In genomic region chr2:30166677-30167076, GRCm38 (mm10) we compare ENCODE assay signal across 17 mouse cellular contexts. TPM values are rescaled to one million over a fixed set of nuclear protein-coding genes. Genes with fewer than 3 reads are reported as not detected.
DNase-seq lines count a peak whose midpoint lies in the region; ATAC-seq and TF ChIP-seq lines count a peak whose summit lies in the region.
"Had no signal": no experiment of that assay in that cellular context is flagged by ENCODE, and none has a peak within 500 bp of the region (broad histone marks: within the 10 kb centered on the region; RNA-seq: fewer than 3 reads in every experiment).

No protein-coding gene starts in this region.

- no peak; the same call in none of the 2 replicates for TF ChIP-seq RAD21 in CH12.LX (IDR thresholded peaks at IDR 0.05; ENCODE audit: low read depth, low read length)

- TF ChIP-seq EP300 in CH12.LX (IDR thresholded peaks at IDR 0.05; ENCODE audit: low read length) = no peak

- ATAC-seq in kidney, postnatal 0 days (replicated peaks; ENCODE audit: low FRiP score, low read depth) = no peak
- no peak for ATAC-seq in forebrain, embryonic 11.5 days (replicated peaks; ENCODE audit: low FRiP score)
- ATAC-seq: forebrain, embryonic 13.5 days; midbrain, embryonic 13.5 days had no signal

- no peak overlapping the region for H3K4me3 ChIP-seq in kidney, postnatal 0 days (replicated peaks; ENCODE audit: low read depth, low read length)
- H3K4me3 ChIP-seq in kidney, adult 2 months (ENCODE audit: insufficient read depth, low read depth, low read length) = no peak overlapping the region
- H3K4me3 ChIP-seq in CH12.LX (replicated peaks in 1 of 3; ENCODE audit: low read depth in 2 of 3, low read length in 2 of 3, poor library complexity in 1 of 3) = no peak overlapping the region
- H3K4me3 ChIP-seq in forebrain, embryonic 11.5 days (ENCODE audit: low read depth, low read length) = no peak overlapping the region
- H3K4me3 ChIP-seq: embryonic facial prominence, embryonic 12.5 days; forebrain, embryonic 13.5 days; limb, embryonic 10.5 days; lung, embryonic 15.5 days; midbrain, embryonic 13.5 days; neural tube, embryonic 13.5 days had no signal

- no peaks in the 10 kb centered on the region for H3K79me2 ChIP-seq in CH12.LX (replicated peaks; ENCODE audit: control insufficient read depth, extremely low read depth, insufficient read depth, poor library complexity, severe bottlenecking)

- 63% methylated on average over 4 of the region's 4 CpGs for WGBS in kidney, postnatal 0 days
- WGBS in kidney, adult 2 months = 57% methylated on average over 4 of the region's 4 CpGs
- 61% methylated on average over 4 of the region's 4 CpGs for WGBS in forebrain, embryonic 11.5 days

- TF ChIP-seq POLR2A in kidney, adult 2 months (IDR thresholded peaks at IDR 0.05; ENCODE audit: low read depth, low read length) = no peak
- TF ChIP-seq POLR2A in CH12.LX (IDR thresholded peaks at IDR 0.05; ENCODE audit: low read depth, low read length) = no peak
- TF ChIP-seq POLR2A in brain, embryonic 14.5 days (IDR thresholded peaks at IDR 0.05; ENCODE audit: borderline replicate concordance, extremely low read depth, insufficient read depth, insufficient read length, poor library complexity, severe bottlenecking) = no peak

- H3K9ac ChIP-seq in kidney, postnatal 0 days (ENCODE audit: low read depth, low read length) = no peak overlapping the region
- no peak overlapping the region for H3K9ac ChIP-seq in CH12.LX (ENCODE audit: insufficient read depth, low read depth)
- H3K9ac ChIP-seq in forebrain, embryonic 11.5 days (ENCODE audit: low read length) = no peak overlapping the region
- H3K9ac ChIP-seq: embryonic facial prominence, embryonic 12.5 days; forebrain, embryonic 13.5 days; lung, embryonic 15.5 days; midbrain, embryonic 13.5 days; neural tube, embryonic 13.5 days had no signal

- dilution Hi-C loops in CH12.LX (cut with MboI; ENCODE audit: extremely low pct_ligation_motif_present, extremely low pct_unique_long_range_greater_than_20kb, low sequenced_read_pairs) = no loop called here

- no peak for DNase-seq in kidney, postnatal 0 days (ENCODE audit: low spot score)
- no peak for DNase-seq in kidney, adult 2 months
- DNase-seq in 416B (ENCODE audit: low read depth) (peak; percentile 35), CH12.LX (ENCODE audit: extremely low read depth) (peak; percentile 20)
- no peak for DNase-seq in brain, embryonic 14.5 days (ENCODE audit: low read depth)
- DNase-seq in urinary bladder, adult 2 months (ENCODE audit: low spot score) = no peak
- DNase-seq in kidney, postnatal 4 days = no peak
- DNase-seq in forebrain, embryonic 11.5 days (ENCODE audit: low spot score) = no peak
- DNase-seq: cerebellum, adult 9-10 months; gastrocnemius, postnatal 14 days; layer of hippocampus, adult 9-11 months had no signal

- no peak overlapping the region for H3K27ac ChIP-seq in kidney, postnatal 0 days
- no peak overlapping the region for H3K27ac ChIP-seq in kidney, adult 2 months (ENCODE audit: insufficient read depth, low read depth, low read length)
- no peak overlapping the region for H3K27ac ChIP-seq in CH12.LX (ENCODE audit: insufficient read depth, low read depth)
- no peak overlapping the region for H3K27ac ChIP-seq in forebrain, embryonic 11.5 days (ENCODE audit: low read depth, low read length)
- H3K27ac ChIP-seq: embryonic facial prominence, embryonic 12.5 days; forebrain, embryonic 13.5 days; limb, embryonic 10.5 days; lung, embryonic 15.5 days; midbrain, embryonic 13.5 days; neural tube, embryonic 13.5 days had no signal

- no peaks in the 10 kb centered on the region for H3K27me3 ChIP-seq in kidney, postnatal 0 days (ENCODE audit: insufficient read depth, low read length)
- no peaks in the 10 kb centered on the region for H3K27me3 ChIP-seq in kidney, adult 2 months (replicated peaks; ENCODE audit: control insufficient read depth, insufficient read depth, low read length)
- no peaks in the 10 kb centered on the region for H3K27me3 ChIP-seq in CH12.LX (replicated peaks)
- H3K27me3 ChIP-seq in forebrain, embryonic 11.5 days (ENCODE audit: control insufficient read depth, insufficient read depth, low read length) = no peaks in the 10 kb centered on the region
- H3K27me3 ChIP-seq: embryonic facial prominence, embryonic 12.5 days; forebrain, embryonic 13.5 days; lung, embryonic 15.5 days; midbrain, embryonic 13.5 days; neural tube, embryonic 13.5 days had no signal

- H3K36me3 ChIP-seq in kidney, postnatal 0 days (ENCODE audit: insufficient read depth, low read length) = no peaks in the 10 kb centered on the region
- no peaks in the 10 kb centered on the region for H3K36me3 ChIP-seq in kidney, adult 2 months (ENCODE audit: control insufficient read depth, insufficient read depth, low read length)
- H3K36me3 ChIP-seq in CH12.LX (replicated peaks in 1 of 2; ENCODE audit: control insufficient read depth in 1 of 2, insufficient read depth in 1 of 2, low read length in 1 of 2) = peaks cover 4 to 9% of the 10 kb centered on the region in 2 experiments
- no peaks in the 10 kb centered on the region for H3K36me3 ChIP-seq in forebrain, embryonic 11.5 days (ENCODE audit: control insufficient read depth, insufficient read depth, low read length)
- H3K36me3 ChIP-seq: embryonic facial prominence, embryonic 12.5 days; limb, embryonic 10.5 days; lung, embryonic 15.5 days; midbrain, embryonic 13.5 days; neural tube, embryonic 13.5 days had no signal

- no peaks in the 10 kb centered on the region for H3K9me3 ChIP-seq in kidney, postnatal 0 days (replicated peaks; ENCODE audit: low read length)
- peaks cover 23% of the 10 kb centered on the region for H3K9me3 ChIP-seq in CH12.LX (replicated peaks; ENCODE audit: low read length)
- H3K9me3 ChIP-seq in forebrain, embryonic 11.5 days (ENCODE audit: control insufficient read depth, low read length) = peaks cover 8% of the 10 kb centered on the region

- no peak overlapping the region for H3K4me2 ChIP-seq in kidney, postnatal 0 days (ENCODE audit: low read length)
- H3K4me2 ChIP-seq in CH12.LX (ENCODE audit: insufficient read depth, low read depth, poor library complexity, severe bottlenecking) = no peak overlapping the region
- H3K4me2 ChIP-seq in forebrain, embryonic 11.5 days (ENCODE audit: low read depth, low read length, severe bottlenecking) = no peak overlapping the region
- H3K4me2 ChIP-seq: embryonic facial prominence, embryonic 12.5 days; forebrain, embryonic 13.5 days; lung, embryonic 15.5 days; midbrain, embryonic 13.5 days; neural tube, embryonic 13.5 days had no signal

- no peaks in the 10 kb centered on the region; the same call in 1 of the 2 replicates for H3K4me1 ChIP-seq in kidney, postnatal 0 days (replicated peaks; ENCODE audit: insufficient read depth, low read length)
- H3K4me1 ChIP-seq in kidney, adult 2 months (ENCODE audit: control insufficient read depth, insufficient read depth, low read length) = no peaks in the 10 kb centered on the region
- H3K4me1 ChIP-seq in CH12.LX (ENCODE audit: control insufficient read depth in 1 of 2, insufficient read depth in 2 of 2) = no peaks in the 10 kb centered on the region
- H3K4me1 ChIP-seq in forebrain, embryonic 11.5 days (replicated peaks; ENCODE audit: control insufficient read depth, insufficient read depth, low read length) = no peaks in the 10 kb centered on the region
- H3K4me1 ChIP-seq: embryonic facial prominence, embryonic 12.5 days; lung, embryonic 15.5 days; neural tube, embryonic 13.5 days had no signal

- in situ Hi-C loops in CH12.LX (cut with MboI; ENCODE audit: low pct_ligation_motif_present, low pct_unique_long_range_greater_than_20kb, low sequenced_read_pairs) = loop anchor here (10.0 kb wide), 1 partner anchor 122 kb away; the partner anchor contains the start of gene Wdr34

- TF ChIP-seq CTCF in kidney, postnatal 0 days (IDR thresholded peaks at IDR 0.05; ENCODE audit: low read depth) = peak; percentile 50
- TF ChIP-seq CTCF in kidney, adult 2 months (conservative IDR thresholded peaks at IDR 0.05; ENCODE audit: insufficient read depth, insufficient read length, low read depth, low read length) = no peak
- peak; percentile 40 to 49; a peak in 3 of 4 replicates for TF ChIP-seq CTCF in CH12.LX (conservative IDR thresholded peaks at IDR 0.05 in 1 of 2, IDR thresholded peaks at IDR 0.05 in 1 of 2; ENCODE audit: low read depth in 2 of 2, low read length in 2 of 2)
- peak; percentile 19; the same call in 1 of the 2 replicates for TF ChIP-seq CTCF in brain, embryonic 14.5 days (IDR thresholded peaks at IDR 0.05; ENCODE audit: borderline replicate concordance, extremely low read depth, insufficient read depth, insufficient read length)

RNA-seq across cellular contexts. Expression of gene Endog, which starts 4.6 kb away (rescaled TPM):
- polyA plus RNA-seq in kidney, postnatal 0 days (2015; fragmentation: Nextera tagmentation; extraction: Ambion mirVana) = 53.5 and 58.2 TPM in 2 replicates
- 78.0 and 98.0 TPM in 2 replicates for polyA plus RNA-seq in kidney, adult 2 months (2012; rRNA removed)
- total RNA-seq in CH12.LX (2012; rRNA removed) = 9.2 and 9.7 TPM in 2 replicates
- total RNA-seq in CH12.LX (2014; rRNA removed) = 0.23 TPM in 1 of 2 replicates, not detected in the other
- not detected in 2 replicates for polyA plus RNA-seq in CH12.LX (2012; ENCODE audit: insufficient read length, low read depth)
- 19.1 and 19.2 TPM in 2 replicates for polyA plus RNA-seq in brain, embryonic 14.5 days (2012; rRNA removed)
- 26.0 and 26.4 TPM in 2 replicates for polyA plus RNA-seq in urinary bladder, adult 2 months (2012; rRNA removed)
- polyA plus RNA-seq in forebrain, embryonic 11.5 days (2014; fragmentation: Nextera tagmentation; extraction: Ambion mirVana) = 14.4 and 16.4 TPM in 2 replicates

RNA-seq across cellular contexts. Expression of gene Spout1, which starts 11.6 kb away (rescaled TPM):
- polyA plus RNA-seq in kidney, postnatal 0 days (2015; fragmentation: Nextera tagmentation; extraction: Ambion mirVana) = 41.8 and 44.7 TPM in 2 replicates
- 22.8 and 23.6 TPM in 2 replicates for polyA plus RNA-seq in kidney, adult 2 months (2012; rRNA removed)
- 49.2 and 56.7 TPM in 2 replicates for total RNA-seq in CH12.LX (2012; rRNA removed)
- total RNA-seq in CH12.LX (2014; rRNA removed) = 34.8 and 38.4 TPM in 2 replicates
- 62.3 and 63.7 TPM in 2 replicates for polyA plus RNA-seq in CH12.LX (2012; ENCODE audit: insufficient read length, low read depth)
- polyA plus RNA-seq in brain, embryonic 14.5 days (2012; rRNA removed) = 48.1 and 53.8 TPM in 2 replicates
- 25.0 and 26.9 TPM in 2 replicates for polyA plus RNA-seq in urinary bladder, adult 2 months (2012; rRNA removed)
- polyA plus RNA-seq in forebrain, embryonic 11.5 days (2014; fragmentation: Nextera tagmentation; extraction: Ambion mirVana) = 79.7 and 81.7 TPM in 2 replicates

RNA-seq across cellular contexts. Expression of gene Tbc1d13, which starts 33.1 kb away (rescaled TPM):
- polyA plus RNA-seq in kidney, postnatal 0 days (2015; fragmentation: Nextera tagmentation; extraction: Ambion mirVana) = 6.4 and 6.6 TPM in 2 replicates
- 156 and 161 TPM in 2 replicates for polyA plus RNA-seq in kidney, adult 2 months (2012; rRNA removed)
- total RNA-seq in CH12.LX (2012; rRNA removed) (32.1 and 35.1 TPM in 2 replicates), CH12.LX (2014; rRNA removed) (21.4 and 25.9 TPM in 2 replicates)
- 36.1 and 36.8 TPM in 2 replicates for polyA plus RNA-seq in CH12.LX (2012; ENCODE audit: insufficient read length, low read depth)
- 75.4 and 84.1 TPM in 2 replicates for polyA plus RNA-seq in brain, embryonic 14.5 days (2012; rRNA removed)
- 29.2 and 29.5 TPM in 2 replicates for polyA plus RNA-seq in urinary bladder, adult 2 months (2012; rRNA removed)
- polyA plus RNA-seq in forebrain, embryonic 11.5 days (2014; fragmentation: Nextera tagmentation; extraction: Ambion mirVana) = 11.6 and 15.2 TPM in 2 replicates

RNA-seq across cellular contexts. Expression of gene Kyat1, which starts 39.0 kb away (rescaled TPM):
- polyA plus RNA-seq in kidney, postnatal 0 days (2015; fragmentation: Nextera tagmentation; extraction: Ambion mirVana) = 22.7 and 22.9 TPM in 2 replicates
- polyA plus RNA-seq in kidney, adult 2 months (2012; rRNA removed) = 71.6 and 88.3 TPM in 2 replicates
- total RNA-seq in CH12.LX (2012; rRNA removed) (5.3 and 7.0 TPM in 2 replicates), CH12.LX (2014; rRNA removed) (5.0 and 5.5 TPM in 2 replicates)
- 5.2 and 5.4 TPM in 2 replicates for polyA plus RNA-seq in CH12.LX (2012; ENCODE audit: insufficient read length, low read depth)
- 30.0 and 42.9 TPM in 2 replicates for polyA plus RNA-seq in brain, embryonic 14.5 days (2012; rRNA removed)
- polyA plus RNA-seq in urinary bladder, adult 2 months (2012; rRNA removed) = 75.5 and 103 TPM in 2 replicates
- polyA plus RNA-seq in forebrain, embryonic 11.5 days (2014; fragmentation: Nextera tagmentation; extraction: Ambion mirVana) = 8.4 and 9.6 TPM in 2 replicates

RNA-seq across cellular contexts. Expression of gene Zer1, which starts 42.3 kb away (rescaled TPM):
- polyA plus RNA-seq in kidney, postnatal 0 days (2015; fragmentation: Nextera tagmentation; extraction: Ambion mirVana) = 4.4 and 4.9 TPM in 2 replicates
- polyA plus RNA-seq in kidney, adult 2 months (2012; rRNA removed) = 45.8 and 59.5 TPM in 2 replicates
- total RNA-seq in CH12.LX (2012; rRNA removed) = 9.5 and 13.4 TPM in 2 replicates
- 4.8 and 5.5 TPM in 2 replicates for total RNA-seq in CH12.LX (2014; rRNA removed)
- 13.3 and 15.0 TPM in 2 replicates for polyA plus RNA-seq in CH12.LX (2012; ENCODE audit: insufficient read length, low read depth)
- 88.2 and 94.3 TPM in 2 replicates for polyA plus RNA-seq in brain, embryonic 14.5 days (2012; rRNA removed)
- 46.2 and 46.5 TPM in 2 replicates for polyA plus RNA-seq in urinary bladder, adult 2 months (2012; rRNA removed)
- polyA plus RNA-seq in forebrain, embryonic 11.5 days (2014; fragmentation: Nextera tagmentation; extraction: Ambion mirVana) = 8.0 and 8.1 TPM in 2 replicates

Comparison
In these comparisons a context has a peak if more than half of its experiments do, and no peak if none do; other contexts are left out.
1. DNase-seq: peak in 416B (single experiment) and CH12.LX (single experiment); none in kidney, postnatal 0 days (single experiment), kidney, adult 2 months (single experiment), brain, embryonic 14.5 days (single experiment), urinary bladder, adult 2 months (single experiment), kidney, postnatal 4 days (0 of 2) and forebrain, embryonic 11.5 days (single experiment).
2. RNA of gene Endog, which starts 4.6 kb away (polyA plus RNA-seq): 78.0 to 98.0 TPM in kidney, adult 2 months, 53.5 to 58.2 TPM in kidney, postnatal 0 days, 26.0 to 26.4 TPM in urinary bladder, adult 2 months, 19.1 to 19.2 TPM in brain, embryonic 14.5 days and 14.4 to 16.4 TPM in forebrain, embryonic 11.5 days; not detected in CH12.LX; every median in the first group is over 10 times any median in the second.